8 mouse cellular contexts compared by ENCODE assay signal in the genomic region with DNA sequence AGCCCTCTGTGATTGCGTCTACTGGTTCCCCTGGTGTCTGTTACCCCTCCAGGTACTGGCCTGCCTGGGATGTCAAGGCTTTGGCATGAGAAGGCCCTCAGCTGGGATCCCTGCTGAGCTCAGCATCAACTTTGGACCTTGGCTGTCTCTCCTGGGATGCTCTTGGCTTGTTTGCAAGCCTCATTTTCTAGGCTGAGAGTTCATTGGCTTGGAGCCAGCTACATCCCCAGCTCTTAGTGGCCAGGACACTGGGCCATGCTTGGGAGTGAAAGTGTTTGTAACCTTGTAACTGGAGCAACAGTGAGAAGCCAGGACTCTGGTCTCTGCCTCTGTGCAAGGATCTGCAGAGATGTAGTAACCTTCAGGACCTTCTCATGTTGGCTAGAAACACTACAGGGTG.
DNase-seq lines count a peak whose midpoint lies in the region; ATAC-seq and TF ChIP-seq lines count a peak whose summit lies in the region.
"Had no signal": no experiment of that assay in that cellular context is flagged by ENCODE, and none has a peak within 500 bp of the region (broad histone marks: within the 10 kb centered on the region; RNA-seq: fewer than 3 reads in every experiment).

No protein-coding gene starts in this region.

- DNase-seq in lung, postnatal 0 days (ENCODE audit: low spot score): peak; percentile 10
- no peak for DNase-seq in lung, postnatal 25 days (ENCODE audit: low spot score)
- peak; percentile 48 to 65 for DNase-seq in cerebellum, postnatal 25 days
- DNase-seq in heart, postnatal 25 days (ENCODE audit: low spot score): peak; percentile 8
- peak; percentile 17 for DNase-seq in stomach, postnatal 0 days (ENCODE audit: low spot score)
- no peak for DNase-seq in spleen, postnatal 14 days (ENCODE audit: low spot score in 2 of 2)

- no peak overlapping the region for H3K9ac ChIP-seq in lung, postnatal 0 days (replicated peaks; ENCODE audit: low read depth)
- no peak overlapping the region for H3K9ac ChIP-seq in stomach, postnatal 0 days (ENCODE audit: low read length)
- H3K9ac ChIP-seq in neural tube, embryonic 15.5 days (replicated peaks): no peak overlapping the region
- H3K9ac ChIP-seq: liver, embryonic 15.5 days had no signal

- no peak overlapping the region for H3K27ac ChIP-seq in lung, postnatal 0 days (ENCODE audit: low read length)
- H3K27ac ChIP-seq in stomach, postnatal 0 days (replicated peaks): no peak overlapping the region
- H3K27ac ChIP-seq in neural tube, embryonic 15.5 days (replicated peaks): no peak overlapping the region
- H3K27ac ChIP-seq: liver, embryonic 15.5 days had no signal

- no peaks in the 10 kb centered on the region for H3K4me1 ChIP-seq in lung, postnatal 0 days (ENCODE audit: insufficient read depth, low read depth, low read length)
- no peaks in the 10 kb centered on the region for H3K4me1 ChIP-seq in stomach, postnatal 0 days (replicated peaks; ENCODE audit: control insufficient read depth, insufficient read depth)
- peaks cover 13% of the 10 kb centered on the region for H3K4me1 ChIP-seq in neural tube, embryonic 15.5 days
- H3K4me1 ChIP-seq: liver, embryonic 15.5 days had no signal

- no peak for TF ChIP-seq EP300 in lung, postnatal 0 days (IDR thresholded peaks at IDR 0.05)
- no peak for TF ChIP-seq EP300 in stomach, postnatal 0 days (optimal IDR thresholded peaks at IDR 0.05)

- intact Hi-C loops in heart, postnatal 25 days (cut with DNase I): no loop called here

- no peak overlapping the region for H3K4me2 ChIP-seq in lung, postnatal 0 days (replicated peaks; ENCODE audit: low read depth, low read length)
- H3K4me2 ChIP-seq in stomach, postnatal 0 days (replicated peaks; ENCODE audit: low read depth): no peak overlapping the region
- no peak overlapping the region for H3K4me2 ChIP-seq in neural tube, embryonic 15.5 days
- H3K4me2 ChIP-seq: liver, embryonic 15.5 days had no signal

- H3K27me3 ChIP-seq in lung, postnatal 0 days (replicated peaks; ENCODE audit: insufficient read depth, low read length): no peaks in the 10 kb centered on the region
- no peaks in the 10 kb centered on the region for H3K27me3 ChIP-seq in stomach, postnatal 0 days (ENCODE audit: control insufficient read depth, insufficient read depth, low read length)
- no peaks in the 10 kb centered on the region for H3K27me3 ChIP-seq in neural tube, embryonic 15.5 days (replicated peaks)
- H3K27me3 ChIP-seq: liver, embryonic 15.5 days had no signal

- no peaks in the 10 kb centered on the region for H3K36me3 ChIP-seq in lung, postnatal 0 days (ENCODE audit: insufficient read depth, low read length)
- H3K36me3 ChIP-seq in stomach, postnatal 0 days (ENCODE audit: control insufficient read depth, insufficient read depth, low read length): no peaks in the 10 kb centered on the region
- H3K36me3 ChIP-seq in neural tube, embryonic 15.5 days: no peaks in the 10 kb centered on the region
- H3K36me3 ChIP-seq: liver, embryonic 15.5 days had no signal

- no peak overlapping the region for H3K4me3 ChIP-seq in lung, postnatal 0 days (ENCODE audit: low read depth, low read length)
- no peak overlapping the region for H3K4me3 ChIP-seq in stomach, postnatal 0 days (ENCODE audit: low read depth, low read length)
- no peak overlapping the region for H3K4me3 ChIP-seq in neural tube, embryonic 15.5 days (replicated peaks)
- H3K4me3 ChIP-seq: liver, embryonic 15.5 days had no signal

- ATAC-seq in lung, postnatal 0 days: no peak
- ATAC-seq in stomach, postnatal 0 days (ENCODE audit: low FRiP score, low TSS enrichment): no peak
- no peak for ATAC-seq in neural tube, embryonic 15.5 days (ENCODE audit: low FRiP score)

- 70% methylated on average over 1 of the region's 1 CpGs for WGBS in lung, postnatal 0 days
- WGBS in stomach, postnatal 0 days: 80% methylated on average over 1 of the region's 1 CpGs
- WGBS in neural tube, embryonic 15.5 days: 76% methylated on average over 1 of the region's 1 CpGs

- no peaks in the 10 kb centered on the region for H3K9me3 ChIP-seq in lung, postnatal 0 days (ENCODE audit: low read length)
- no peaks in the 10 kb centered on the region for H3K9me3 ChIP-seq in stomach, postnatal 0 days (ENCODE audit: control insufficient read depth, low read length)
- H3K9me3 ChIP-seq in neural tube, embryonic 15.5 days (replicated peaks): no peaks in the 10 kb centered on the region
- H3K9me3 ChIP-seq: liver, embryonic 15.5 days had no signal

- TF ChIP-seq CTCF in lung, postnatal 0 days (IDR thresholded peaks at IDR 0.05): no peak
- TF ChIP-seq CTCF in stomach, postnatal 0 days (IDR thresholded peaks at IDR 0.05; ENCODE audit: low read depth): no peak

Comparison
In these comparisons a context has a peak if more than half of its experiments do, and no peak if none do; other contexts are left out.
1. DNase-seq: peak in lung, postnatal 0 days (single experiment), cerebellum, postnatal 25 days (2 of 2), heart, postnatal 25 days (single experiment) and stomach, postnatal 0 days (single experiment); none in lung, postnatal 25 days (single experiment) and spleen, postnatal 14 days (0 of 2).